ENCODE assay signal across 8 mouse cellular contexts in genomic region chr17:75005281-75005684, GRCm38 (mm10). TPM values are rescaled to one million over a fixed set of nuclear protein-coding genes. Genes with fewer than 3 reads are reported as not detected.
DNase-seq lines count a peak whose midpoint lies in the region; ATAC-seq and TF ChIP-seq lines count a peak whose summit lies in the region.

TSS of gene Ltbp1 (plus strand) at chr17:75005568.

- H3K9me3 ChIP-seq in intestine, embryonic 14.5 days (ENCODE audit: control insufficient read depth, low read length) = no peaks in the 10 kb centered on the region
- H3K9me3 ChIP-seq in limb, embryonic 12.5 days = no peaks in the 10 kb centered on the region
- H3K9me3 ChIP-seq in midbrain, embryonic 10.5 days (replicated peaks) = no peaks in the 10 kb centered on the region

- peak within 1 kb of the TSS; percentile 92 for H3K4me3 ChIP-seq in intestine, embryonic 14.5 days (ENCODE audit: low read depth, low read length)
- H3K4me3 ChIP-seq in limb, embryonic 12.5 days (replicated peaks) = peak within 1 kb of the TSS; percentile 94
- H3K4me3 ChIP-seq in midbrain, embryonic 10.5 days = peak within 1 kb of the TSS; percentile 90
- peak within 1 kb of the TSS; percentile 69 for H3K4me3 ChIP-seq in small intestine, adult 2 months (ENCODE audit: low read depth, low read length)

- peak within 1 kb of the TSS; percentile 83 for H3K9ac ChIP-seq in intestine, embryonic 14.5 days (ENCODE audit: low read length)
- peak within 1 kb of the TSS; percentile 96 for H3K9ac ChIP-seq in limb, embryonic 12.5 days (replicated peaks)

- H3K4me2 ChIP-seq in intestine, embryonic 14.5 days (ENCODE audit: low read length) = peak within 1 kb of the TSS; percentile 84
- H3K4me2 ChIP-seq in limb, embryonic 12.5 days = peak within 1 kb of the TSS; percentile 80

- peak; percentile 87 for ATAC-seq in intestine, embryonic 14.5 days (replicated peaks; ENCODE audit: low FRiP score, low TSS enrichment, low read depth)
- ATAC-seq in limb, embryonic 12.5 days (ENCODE audit: insufficient number of reproducible peaks, insufficient read depth, low FRiP score, low TSS enrichment, low read depth) = peak; percentile 78

- TF ChIP-seq CTCF in small intestine, adult 2 months (IDR thresholded peaks at IDR 0.05; ENCODE audit: extremely low read depth, insufficient read length, insufficient replicate concordance, low read depth, low read length) = no peak

- H3K36me3 ChIP-seq in intestine, embryonic 14.5 days (ENCODE audit: control insufficient read depth, insufficient read depth, low read length) = no peaks in the 10 kb centered on the region
- H3K36me3 ChIP-seq in limb, embryonic 12.5 days = peaks cover 12% of the 10 kb centered on the region; the same call in 1 of the 2 replicates
- no peaks in the 10 kb centered on the region for H3K36me3 ChIP-seq in midbrain, embryonic 10.5 days
- no peaks in the 10 kb centered on the region for H3K36me3 ChIP-seq in small intestine, adult 2 months (ENCODE audit: control insufficient read depth, insufficient read depth, low read length)

- under 1% methylated on average over 22 of the region's 27 CpGs for WGBS in intestine, embryonic 14.5 days
- WGBS in limb, embryonic 12.5 days = under 1% methylated on average over 27 of the region's 27 CpGs
- under 1% methylated on average over 27 of the region's 27 CpGs for WGBS in midbrain, embryonic 10.5 days
- 1% methylated on average over 26 of the region's 27 CpGs for WGBS in small intestine, adult 2 months

- peak within 1 kb of the TSS; percentile 92 for H3K27ac ChIP-seq in intestine, embryonic 14.5 days (ENCODE audit: low read depth)
- peak within 1 kb of the TSS; percentile 98 for H3K27ac ChIP-seq in limb, embryonic 12.5 days
- H3K27ac ChIP-seq in midbrain, embryonic 10.5 days (replicated peaks) = peak within 1 kb of the TSS; percentile 89
- H3K27ac ChIP-seq in small intestine, adult 2 months (ENCODE audit: insufficient read depth, low read depth, low read length) = peak within 1 kb of the TSS; percentile 61

- DNase-seq in cerebellum, postnatal 14 days = peak; percentile 53 to 64
- DNase-seq in cerebellum, adult 11 months = no peak
- DNase-seq in embryo, embryonic 10.5 days (ENCODE audit: low spot score) = peak; percentile 85
- DNase-seq in gonadal fat pad, adult 2 months (ENCODE audit: low read depth) = no peak
- peak; percentile 94 for DNase-seq in intestine, embryonic 14.5 days (ENCODE audit: low spot score)
- DNase-seq in midbrain, embryonic 10.5 days (ENCODE audit: low spot score) = peak; percentile 78

- H3K4me1 ChIP-seq in intestine, embryonic 14.5 days (replicated peaks; ENCODE audit: control insufficient read depth, insufficient read depth, low read length) = peaks cover 10% of the 10 kb centered on the region
- H3K4me1 ChIP-seq in limb, embryonic 12.5 days (replicated peaks) = peaks cover 40% of the 10 kb centered on the region
- H3K4me1 ChIP-seq in midbrain, embryonic 10.5 days = peaks cover 29% of the 10 kb centered on the region
- peaks cover 1% of the 10 kb centered on the region; the same call in 1 of the 2 replicates for H3K4me1 ChIP-seq in small intestine, adult 2 months (ENCODE audit: control insufficient read depth, insufficient read depth, insufficient read length, low read length)

- peak; percentile 38; the same call in 1 of the 2 replicates for TF ChIP-seq POLR2A in small intestine, adult 2 months (IDR thresholded peaks at IDR 0.05; ENCODE audit: low read depth, low read length)

- no peaks in the 10 kb centered on the region for H3K27me3 ChIP-seq in intestine, embryonic 14.5 days (replicated peaks; ENCODE audit: control insufficient read depth, insufficient read depth, low read length)
- H3K27me3 ChIP-seq in limb, embryonic 12.5 days = no peaks in the 10 kb centered on the region
- H3K27me3 ChIP-seq in midbrain, embryonic 10.5 days (ENCODE audit: low read depth, poor library complexity, severe bottlenecking) = peaks cover 49% of the 10 kb centered on the region
- H3K27me3 ChIP-seq in small intestine, adult 2 months (ENCODE audit: control insufficient read depth, insufficient read depth, low read length) = peaks cover 22% of the 10 kb centered on the region

RNA-seq across cellular contexts. Expression of gene Ltbp1, which starts in this region (rescaled TPM):
- 12.3 and 14.9 TPM in 2 replicates for polyA plus RNA-seq in gonadal fat pad, adult 2 months (2012; rRNA removed)
- polyA plus RNA-seq in intestine, embryonic 14.5 days (2014; fragmentation: Nextera tagmentation; extraction: Ambion mirVana) = 29.8 and 38.0 TPM in 2 replicates
- polyA plus RNA-seq in limb, embryonic 12.5 days (2016; fragmentation: Nextera tagmentation; extraction: Ambion mirVana) = 43.8 and 52.8 TPM in 2 replicates
- polyA plus RNA-seq in midbrain, embryonic 10.5 days (2016; fragmentation: Nextera tagmentation; extraction: Ambion mirVana) = 4.1 and 5.4 TPM in 2 replicates
- polyA plus RNA-seq in small intestine, adult 2 months (2012; rRNA removed) = 6.6 and 12.2 TPM in 2 replicates

Comparison
In these comparisons a context has a peak if more than half of its experiments do, and no peak if none do; other contexts are left out.
1. DNase-seq: peak in cerebellum, postnatal 14 days (2 of 2), embryo, embryonic 10.5 days (single experiment), intestine, embryonic 14.5 days (single experiment) and midbrain, embryonic 10.5 days (single experiment); none in cerebellum, adult 11 months (single experiment) and gonadal fat pad, adult 2 months (single experiment).
2. Peak in every context shown above with its lines, with median percentiles within 50 percentile points of each other: H3K27ac ChIP-seq and H3K4me3 ChIP-seq.